Mouse (Mus musculus) left cerebral cortex, postnatal 4 days (tissue): ENCODE measurements around the gene Plch2. TPM values are rescaled to one million over a fixed set of nuclear protein-coding genes. Genes with fewer than 3 reads are reported as not detected.

Experiments
- DNase-seq: peaks from one replicate; pipeline ENCODE4 v3.0.0-alpha.2; 2022
- intact Hi-C: fragments of 180-260 bp; cut with DNase I; formaldehyde crosslinking; loops from one replicate; pipeline ENCODE4 v1.15.1; 2025
- total RNA-seq, 2 experiments: library from RNA; stranded (reverse); gene quantifications; 2 replicates each; pipeline ENCODE4 v1.2.3; 2021

Plch2 gene
- total RNA-seq, 2 experiments from 2014 or later, result 50.9 to 56.1 TPM

- DNase-seq, result no peak
- intact Hi-C loops, result no loop called here
Observed at GRCm38 (mm10) chr4:155075137-155075536, 18.6 kb upstream of the Plch2 start.

- DNase-seq, result no peak
- intact Hi-C loops, result no loop called here
Observed at GRCm38 (mm10) chr4:155074418-155074817, 17.8 kb upstream of the Plch2 start.

- DNase-seq, result no peak
- intact Hi-C loops, result no loop called here
Observed at GRCm38 (mm10) chr4:155070921-155071320, 14.3 kb upstream of the Plch2 start.

- intact Hi-C loops, result no loop called here
- no peak for DNase-seq
Observed at GRCm38 (mm10) chr4:155070199-155070598, 13.6 kb upstream of the Plch2 start.

- DNase-seq, result no peak
Observed at GRCm38 (mm10) chr4:155069191-155069590, 12.6 kb upstream of the Plch2 start.

GRCm38 (mm10) chr4:155068357-155068972 lies 11.9 kb upstream of the Plch2 start:
- no peak for DNase-seq
- intact Hi-C loops, result loop anchor here (5.0 kb wide), 1 partner anchor 86 kb away; no protein-coding TSS in a partner anchor

More at GRCm38 (mm10) chr4:155069191-155069590, 12.6 kb upstream of the Plch2 start:
- intact Hi-C loops, result loop anchor here (5.0 kb wide), 1 partner anchor 87 kb away; no protein-coding TSS in a partner anchor

- intact Hi-C loops, result loop anchor here (5.0 kb wide), 1 partner anchor 85 kb away; no protein-coding TSS in a partner anchor
- peak; percentile 98 for DNase-seq
Observed at GRCm38 (mm10) chr4:155066834-155067522, 10.4 kb upstream of the Plch2 start, which contains the start of gene Pex10. Pex10 (plus strand) TSS chr4:155067016.

- peak; percentile 92 for DNase-seq
- intact Hi-C loops, result loop anchor here (5.0 kb wide), 1 partner anchor 84 kb away; no protein-coding TSS in a partner anchor
Observed at GRCm38 (mm10) chr4:155065970-155066833, 9.6 kb upstream of the Plch2 start.

GRCm38 (mm10) chr4:155064474-155064873 lies 7.9 kb upstream of the Plch2 start:
- no peak for DNase-seq
- intact Hi-C loops, result loop anchor here (5.0 kb wide), 2 partner anchors 182 to 197 kb away; partner anchors contain the start of gene Mmel1

GRCm38 (mm10) chr4:155063895-155064294 lies 7.3 kb upstream of the Plch2 start:
- intact Hi-C loops, result loop anchor here (5.0 kb wide), 2 partner anchors 182 to 197 kb away; partner anchors contain the start of gene Mmel1
- DNase-seq, result no peak

- intact Hi-C loops, result no loop called here
- no peak for DNase-seq
Observed at GRCm38 (mm10) chr4:155058325-155058724, 1.7 kb upstream of the Plch2 start.

GRCm38 (mm10) chr4:155050116-155050515 lies 6.5 kb downstream of the Plch2 start:
- intact Hi-C loops, result loop anchor here (5.0 kb wide), 1 partner anchor 63 kb away; no protein-coding TSS in a partner anchor

GRCm38 (mm10) chr4:155046636-155047035 lies 9.9 kb downstream of the Plch2 start:
- intact Hi-C loops, result no loop called here
- no peak for DNase-seq

More at GRCm38 (mm10) chr4:155050116-155050515, 6.5 kb downstream of the Plch2 start:
- DNase-seq, result no peak

GRCm38 (mm10) chr4:155043289-155043625 lies 13.3 kb downstream of the Plch2 start:
- no peak for DNase-seq
- intact Hi-C loops, result no loop called here

- intact Hi-C loops, result no loop called here
- no peak for DNase-seq
Observed at GRCm38 (mm10) chr4:155042606-155043288, 13.8 kb downstream of the Plch2 start.

GRCm38 (mm10) chr4:155040696-155041095 lies 15.9 kb downstream of the Plch2 start:
- intact Hi-C loops, result no loop called here
- DNase-seq, result peak; percentile 37

- intact Hi-C loops, result no loop called here
Observed at GRCm38 (mm10) chr4:155040197-155040596, 16.4 kb downstream of the Plch2 start.

GRCm38 (mm10) chr4:155034787-155035186 lies 21.8 kb downstream of the Plch2 start:
- peak; percentile 68 for DNase-seq
- intact Hi-C loops, result no loop called here

More at GRCm38 (mm10) chr4:155040197-155040596, 16.4 kb downstream of the Plch2 start:
- DNase-seq, result no peak

- peak; percentile 44 for DNase-seq
- intact Hi-C loops, result no loop called here
Observed at GRCm38 (mm10) chr4:155034202-155034601, 22.4 kb downstream of the Plch2 start.

GRCm38 (mm10) chr4:155033115-155033514 lies 23.5 kb downstream of the Plch2 start:
- intact Hi-C loops, result no loop called here
- no peak for DNase-seq
